Mouse (Mus musculus) brain, embryonic 14.5 days (tissue): ENCODE data around the gene Spag16.

Source experiments
- CTCF ChIP-seq: fragments of 200-500 bp; IDR thresholded peaks from 2 replicates; pipeline ENCODE4 v1.5.1; 2012; ENCODE audit warnings: inconsistent platforms, mild to moderate bottlenecking, moderate library complexity, borderline replicate concordance; ENCODE audit not compliant: insufficient read depth, insufficient read length; ENCODE audit errors: extremely low read depth
- POLR2A ChIP-seq: fragments of 200-500 bp; IDR thresholded peaks from 2 replicates; pipeline ENCODE4 v1.6.1; 2012; ENCODE audit warnings: mild to moderate bottlenecking, inconsistent platforms, borderline replicate concordance; ENCODE audit not compliant: poor library complexity, insufficient read depth, insufficient read length, severe bottlenecking; ENCODE audit errors: extremely low read depth

- TF ChIP-seq CTCF = no peak
- TF ChIP-seq POLR2A = no peak
Observed at GRCm38 (mm10) chr1:70073440-70073839, 246.7 kb downstream of the Spag16 start.
